Mouse (Mus musculus): ENCODE results near the gene Myadm. TPM values are rescaled to one million over a fixed set of nuclear protein-coding genes. Genes with fewer than 3 reads are reported as not detected.

The Myadm gene
- polyA plus RNA-seq (2015; fragmentation: Nextera tagmentation; extraction: Ambion mirVana) = 220 and 238 TPM in 2 replicates

DNA sequence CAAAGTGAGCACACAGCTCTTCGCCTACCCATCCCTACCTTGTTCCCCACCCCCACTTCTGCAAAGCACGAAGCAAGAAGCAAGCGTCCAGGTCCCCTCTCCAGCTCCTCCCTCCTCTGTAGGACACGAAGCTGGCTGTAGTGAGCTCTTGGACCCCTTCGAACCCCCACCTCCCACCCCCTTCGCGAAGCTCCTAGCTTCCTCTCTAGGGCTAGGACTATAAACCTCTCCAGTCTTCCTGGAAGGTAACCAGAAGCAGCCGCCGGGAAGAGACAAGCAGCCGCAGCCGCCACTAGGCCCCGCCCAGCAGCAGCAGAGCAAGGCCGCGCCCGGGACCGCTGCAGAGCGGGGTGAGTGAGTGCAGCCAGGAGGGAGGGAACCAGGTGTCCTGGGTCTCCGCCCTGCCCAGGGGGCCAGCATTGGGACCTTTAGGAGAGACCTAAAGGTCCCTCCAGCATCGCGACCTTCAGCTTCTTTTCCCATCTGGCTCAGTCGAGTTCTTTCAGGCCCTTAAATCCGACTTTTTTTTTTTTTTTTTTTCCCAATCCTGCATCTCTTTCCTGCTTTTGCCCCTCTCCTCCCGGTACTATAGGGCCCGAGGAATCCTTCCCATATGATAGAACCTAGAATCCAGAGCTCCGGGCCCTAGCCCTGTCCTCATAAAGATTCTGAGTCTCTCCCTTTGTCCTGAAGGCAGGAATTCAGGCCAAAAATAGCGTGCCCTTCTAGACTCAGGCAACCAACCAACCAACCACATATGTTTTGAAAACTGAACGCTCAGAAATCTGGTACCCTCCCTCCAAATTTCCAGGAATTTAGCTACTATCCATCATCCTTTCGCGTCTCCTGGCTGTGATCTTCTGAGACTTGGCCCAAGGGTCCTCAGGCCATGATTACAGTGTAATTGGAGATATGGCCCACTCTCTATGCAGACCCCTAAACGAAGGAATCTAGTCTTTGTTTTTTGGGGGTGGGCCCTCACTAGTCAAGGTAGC lies at the start of gene Myadm, which contains the start of gene Prkcg:
Myadm (plus strand) TSS at position 105 of the 995 bp plus-strand sequence.
Prkcg (plus strand) TSS at position 204 of the 995 bp plus-strand sequence.
- ATAC-seq (replicated peaks; ENCODE audit: extremely low read depth, insufficient read depth, low FRiP score) = 0 out of 2 replicates have a peak, but pooled peaks have one; percentile 8
- Histone ChIP-seq H3K4me2 (ENCODE audit: low read depth, low read length) (peak within 1 kb of the TSS; percentile 88), H3K27me3 (ENCODE audit: control insufficient read depth, insufficient read depth, low read length) (no peaks in the 10 kb centered on the region), H3K36me3 (ENCODE audit: control insufficient read depth, insufficient read depth) (0 out of 2 replicates have a peak, but pooled peaks cover 6% of the 10 kb centered on the region), H3K9me3 (replicated peaks; ENCODE audit: control insufficient read depth, low read length) (no peaks in the 10 kb centered on the region), H3K4me1 (ENCODE audit: control insufficient read depth, insufficient read depth, low read length) (peaks cover 21% of the 10 kb centered on the region), H3K4me3 (ENCODE audit: low read length) (peak within 1 kb of the TSS; percentile 71), H3K9ac (ENCODE audit: low read length) (peak within 1 kb of the TSS; percentile 70), H3K27ac (ENCODE audit: low read length) (peak within 1 kb of the TSS; percentile 97)
- 1% methylated on average over 30 of the region's 30 CpGs for WGBS

DNA sequence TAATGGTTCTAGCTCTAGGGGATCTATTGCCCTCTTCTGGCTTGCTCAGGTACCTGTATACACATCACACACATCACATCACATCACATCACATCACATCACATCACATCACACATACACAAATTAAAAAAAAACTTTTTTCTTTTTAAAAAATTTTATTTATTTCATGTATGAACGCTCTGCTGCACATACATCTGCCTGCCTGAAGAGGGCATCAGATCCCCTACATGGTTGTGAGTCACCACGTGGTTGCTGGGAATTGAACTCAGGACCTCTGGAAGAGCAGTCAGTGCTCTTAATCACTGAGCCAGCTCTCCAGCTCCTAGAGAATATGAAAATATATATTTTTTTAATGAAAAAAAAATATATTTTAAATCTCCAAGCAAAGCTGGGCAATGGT lies 49.7 kb upstream of the Myadm start:
- Histone ChIP-seq H3K4me1 (ENCODE audit: control insufficient read depth, insufficient read depth, low read length) (no peaks in the 10 kb centered on the region), H3K4me2 (ENCODE audit: low read depth, low read length) (no peak overlapping the region)
- 75% methylated on average over 2 of the region's 2 CpGs for WGBS

DNA sequence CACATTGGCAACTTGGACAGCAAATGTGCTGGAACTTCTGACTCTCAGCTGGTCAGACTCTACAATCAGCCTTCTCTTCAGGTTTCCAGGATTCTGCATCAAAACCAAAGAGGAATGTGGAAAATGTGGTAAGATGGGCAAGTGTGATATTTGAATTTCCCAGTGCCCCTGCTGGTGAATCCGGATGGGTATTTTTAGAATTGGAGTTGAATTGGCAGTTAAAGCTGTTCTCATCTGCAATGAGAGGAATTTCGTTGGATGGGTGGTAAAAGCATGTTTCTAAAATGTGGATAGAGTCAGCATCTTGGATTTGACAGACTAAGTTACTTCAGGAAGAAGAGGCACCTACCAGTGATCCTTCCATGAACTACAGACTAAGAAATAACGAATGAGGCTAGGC lies 28.2 kb upstream of the Myadm start:
- no peak overlapping the region for H3K4me2 ChIP-seq (ENCODE audit: low read depth, low read length)
- H3K27me3 ChIP-seq (ENCODE audit: control insufficient read depth, insufficient read depth, low read length) = no peaks in the 10 kb centered on the region
- H3K27ac ChIP-seq (ENCODE audit: low read length) = no peak overlapping the region
- no peak overlapping the region for H3K4me3 ChIP-seq (ENCODE audit: low read length)
- no peak overlapping the region for H3K9ac ChIP-seq (ENCODE audit: low read length)
- no peaks in the 10 kb centered on the region for H3K9me3 ChIP-seq (replicated peaks; ENCODE audit: control insufficient read depth, low read length)
- WGBS = 62% methylated on average over 3 of the region's 3 CpGs
- H3K4me1 ChIP-seq (ENCODE audit: control insufficient read depth, insufficient read depth, low read length) = peaks cover 3% of the 10 kb centered on the region; the same call in 1 of the 2 replicates
- ATAC-seq (replicated peaks; ENCODE audit: extremely low read depth, insufficient read depth, low FRiP score) = no peak
- no peaks in the 10 kb centered on the region for H3K36me3 ChIP-seq (ENCODE audit: control insufficient read depth, insufficient read depth)

More for the DNA sequence above, 49.7 kb upstream of the Myadm start:
- Histone ChIP-seq H3K9ac (ENCODE audit: low read length) (no peak overlapping the region), H3K4me3 (ENCODE audit: low read length) (no peak overlapping the region), H3K36me3 (ENCODE audit: control insufficient read depth, insufficient read depth) (no peaks in the 10 kb centered on the region), H3K27me3 (ENCODE audit: control insufficient read depth, insufficient read depth, low read length) (no peaks in the 10 kb centered on the region), H3K9me3 (replicated peaks; ENCODE audit: control insufficient read depth, low read length) (no peaks in the 10 kb centered on the region), H3K27ac (ENCODE audit: low read length) (no peak overlapping the region)
- ATAC-seq (replicated peaks; ENCODE audit: extremely low read depth, insufficient read depth, low FRiP score) = no peak

DNA sequence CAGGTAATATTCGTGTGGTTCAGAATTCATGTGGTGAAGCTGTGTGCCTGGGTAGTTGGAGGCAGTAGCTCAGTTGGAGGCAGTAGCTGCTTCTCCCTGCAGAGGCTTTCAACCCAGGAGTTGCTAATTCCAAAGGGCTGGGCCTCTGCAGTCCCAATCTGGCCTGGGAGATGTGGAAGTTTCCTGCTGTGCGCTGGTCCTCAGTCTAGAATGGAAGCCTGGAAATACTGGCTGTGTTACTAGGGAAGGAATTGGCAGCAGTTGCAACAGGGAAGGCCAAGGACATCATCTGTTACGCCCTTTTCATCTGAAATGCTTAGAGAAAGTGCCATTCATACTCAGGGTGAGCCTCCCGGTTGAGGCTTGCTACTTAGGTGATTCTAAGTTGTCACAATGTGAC lies 27.4 kb upstream of the Myadm start:
- no peak for ATAC-seq (replicated peaks; ENCODE audit: extremely low read depth, insufficient read depth, low FRiP score)
- Histone ChIP-seq H3K9me3 (replicated peaks; ENCODE audit: control insufficient read depth, low read length) (no peaks in the 10 kb centered on the region), H3K36me3 (ENCODE audit: control insufficient read depth, insufficient read depth) (no peaks in the 10 kb centered on the region), H3K4me1 (ENCODE audit: control insufficient read depth, insufficient read depth, low read length) (peaks cover 3% of the 10 kb centered on the region; the same call in 1 of the 2 replicates), H3K27ac (ENCODE audit: low read length) (no peak overlapping the region), H3K27me3 (ENCODE audit: control insufficient read depth, insufficient read depth, low read length) (no peaks in the 10 kb centered on the region), H3K4me2 (ENCODE audit: low read depth, low read length) (no peak overlapping the region), H3K9ac (ENCODE audit: low read length) (no peak overlapping the region), H3K4me3 (ENCODE audit: low read length) (no peak overlapping the region)
- WGBS = 59% methylated on average over 4 of the region's 4 CpGs

DNA sequence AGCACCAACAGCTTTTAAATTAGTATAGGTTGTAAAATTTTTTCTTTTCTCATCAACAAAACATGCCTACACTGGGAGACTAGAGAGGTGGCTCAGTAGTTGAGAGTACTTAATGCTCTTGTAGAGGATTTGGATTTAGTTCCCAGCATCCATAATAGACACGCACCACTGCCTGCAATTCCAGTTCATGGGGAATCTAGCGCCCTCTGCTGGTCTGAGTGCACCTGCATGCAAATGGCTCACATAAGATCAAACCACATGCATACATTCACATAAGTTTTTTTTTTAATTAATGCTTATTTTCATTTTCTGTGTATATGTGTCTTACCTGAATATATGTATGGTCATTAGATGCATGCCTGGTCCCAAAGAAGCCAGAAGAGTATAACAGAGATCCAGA lies 26.1 kb upstream of the Myadm start:
- no peak overlapping the region for H3K4me2 ChIP-seq (ENCODE audit: low read depth, low read length)
- no peak overlapping the region for H3K9ac ChIP-seq (ENCODE audit: low read length)
- H3K4me1 ChIP-seq (ENCODE audit: control insufficient read depth, insufficient read depth, low read length) = peaks cover 3% of the 10 kb centered on the region; the same call in 1 of the 2 replicates
- WGBS = 34% methylated on average over 2 of the region's 2 CpGs
- H3K27me3 ChIP-seq (ENCODE audit: control insufficient read depth, insufficient read depth, low read length) = no peaks in the 10 kb centered on the region
- ATAC-seq (replicated peaks; ENCODE audit: extremely low read depth, insufficient read depth, low FRiP score) = no peak
- no peak overlapping the region for H3K27ac ChIP-seq (ENCODE audit: low read length)
- H3K9me3 ChIP-seq (replicated peaks; ENCODE audit: control insufficient read depth, low read length) = no peaks in the 10 kb centered on the region
- no peak overlapping the region for H3K4me3 ChIP-seq (ENCODE audit: low read length)
- no peaks in the 10 kb centered on the region for H3K36me3 ChIP-seq (ENCODE audit: control insufficient read depth, insufficient read depth)

DNA sequence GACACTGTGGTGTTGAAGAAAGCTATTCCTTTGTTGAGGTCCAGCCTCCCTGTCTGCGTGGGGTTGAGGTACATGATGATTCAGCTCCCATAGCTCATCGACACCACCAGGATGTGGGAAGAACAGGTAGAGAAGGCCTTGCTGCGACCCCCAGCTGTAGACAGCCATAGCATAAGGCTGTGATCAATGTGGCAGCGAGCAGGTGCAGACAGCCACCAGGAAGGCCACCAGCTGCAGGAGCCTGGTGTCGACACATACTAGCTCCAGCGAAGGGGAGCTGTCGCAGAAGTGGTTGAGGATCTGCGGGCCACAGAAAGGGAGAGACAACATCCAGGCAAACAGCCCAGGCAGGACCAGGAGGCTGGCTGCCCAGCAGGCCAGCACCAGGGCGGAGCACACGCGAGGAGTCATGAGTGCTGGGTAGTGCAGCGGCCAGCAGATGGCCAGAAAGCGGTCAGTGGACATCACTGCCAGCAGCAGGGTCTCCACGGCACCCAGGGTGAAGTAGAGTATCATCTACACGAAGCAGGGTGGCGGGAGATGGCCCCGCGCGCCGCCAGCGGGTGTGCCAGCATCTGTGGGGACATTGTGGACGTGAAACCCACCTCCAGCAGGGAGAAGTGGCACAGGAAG lies 24.4 kb upstream of the Myadm start:
- Histone ChIP-seq H3K4me3 (ENCODE audit: low read length) (peak overlapping the region; percentile 32), H3K27me3 (ENCODE audit: control insufficient read depth, insufficient read depth, low read length) (no peaks in the 10 kb centered on the region), H3K27ac (ENCODE audit: low read length) (no peak overlapping the region), H3K4me1 (ENCODE audit: control insufficient read depth, insufficient read depth, low read length) (peaks cover 3% of the 10 kb centered on the region; the same call in 1 of the 2 replicates), H3K36me3 (ENCODE audit: control insufficient read depth, insufficient read depth) (no peaks in the 10 kb centered on the region), H3K4me2 (ENCODE audit: low read depth, low read length) (peak overlapping the region; percentile 63), H3K9ac (ENCODE audit: low read length) (peak overlapping the region; percentile 20; the same call in 1 of the 2 replicates), H3K9me3 (replicated peaks; ENCODE audit: control insufficient read depth, low read length) (no peaks in the 10 kb centered on the region)
- no peak; the same call in 1 of the 2 replicates for ATAC-seq (replicated peaks; ENCODE audit: extremely low read depth, insufficient read depth, low FRiP score)
- 29% methylated on average over 22 of the region's 22 CpGs for WGBS

DNA sequence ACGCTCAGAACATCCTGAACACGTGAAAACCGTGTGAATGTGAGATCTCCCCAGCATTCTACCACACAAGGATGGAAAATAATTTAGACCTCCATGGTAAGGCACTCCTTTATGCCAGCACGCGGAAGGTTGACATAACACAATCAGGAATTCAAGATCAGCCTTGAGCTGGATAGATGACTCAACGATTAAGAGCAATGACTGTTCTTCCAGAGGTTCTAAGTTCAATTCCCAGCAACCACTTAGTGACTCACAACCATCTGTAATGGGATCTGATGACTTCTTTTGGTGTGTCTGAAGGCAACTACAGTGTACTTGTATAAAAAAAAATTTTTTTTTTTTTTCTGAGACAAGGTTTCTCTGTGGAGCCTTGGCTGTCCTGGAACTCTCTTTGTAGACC lies 23.6 kb upstream of the Myadm start:
- Histone ChIP-seq H3K4me3 (ENCODE audit: low read length) (no peak overlapping the region), H3K9me3 (replicated peaks; ENCODE audit: control insufficient read depth, low read length) (no peaks in the 10 kb centered on the region), H3K4me2 (ENCODE audit: low read depth, low read length) (peak overlapping the region; percentile 63), H3K27me3 (ENCODE audit: control insufficient read depth, insufficient read depth, low read length) (no peaks in the 10 kb centered on the region), H3K27ac (ENCODE audit: low read length) (no peak overlapping the region), H3K4me1 (ENCODE audit: control insufficient read depth, insufficient read depth, low read length) (peaks cover 3% of the 10 kb centered on the region; the same call in 1 of the 2 replicates), H3K36me3 (ENCODE audit: control insufficient read depth, insufficient read depth) (no peaks in the 10 kb centered on the region), H3K9ac (ENCODE audit: low read length) (no peak overlapping the region)
- ATAC-seq (replicated peaks; ENCODE audit: extremely low read depth, insufficient read depth, low FRiP score) = no peak
- WGBS = 64% methylated on average over 6 of the region's 6 CpGs

DNA sequence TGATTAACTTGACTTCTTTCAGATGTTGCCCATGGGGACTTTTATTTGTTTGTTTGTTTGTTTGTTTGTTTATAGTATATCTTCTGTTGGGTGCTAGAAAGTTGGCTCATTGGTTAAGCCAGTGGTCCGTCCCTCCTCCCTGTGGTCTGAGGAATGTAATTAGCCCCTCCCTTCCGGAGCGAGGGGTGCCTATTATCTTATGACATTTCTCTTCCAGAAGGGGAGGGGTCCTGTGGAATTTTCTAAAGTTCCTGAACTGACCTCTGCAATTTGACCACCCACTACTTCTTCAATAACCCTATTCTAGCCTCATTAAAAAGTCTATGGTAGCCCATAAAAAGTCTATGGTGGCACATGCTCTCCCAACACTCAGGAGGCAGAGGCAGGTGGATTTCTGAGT lies 21.6 kb upstream of the Myadm start:
- no peak overlapping the region for H3K4me2 ChIP-seq (ENCODE audit: low read depth, low read length)
- no peaks in the 10 kb centered on the region for H3K9me3 ChIP-seq (replicated peaks; ENCODE audit: control insufficient read depth, low read length)
- no peak for ATAC-seq (replicated peaks; ENCODE audit: extremely low read depth, insufficient read depth, low FRiP score)
- H3K9ac ChIP-seq (ENCODE audit: low read length) = no peak overlapping the region
- no peaks in the 10 kb centered on the region for H3K27me3 ChIP-seq (ENCODE audit: control insufficient read depth, insufficient read depth, low read length)
- 83% methylated on average over 3 of the region's 3 CpGs for WGBS
- H3K36me3 ChIP-seq (ENCODE audit: control insufficient read depth, insufficient read depth) = no peaks in the 10 kb centered on the region
- no peak overlapping the region for H3K4me3 ChIP-seq (ENCODE audit: low read length)
- H3K4me1 ChIP-seq (ENCODE audit: control insufficient read depth, insufficient read depth, low read length) = peaks cover 3% of the 10 kb centered on the region; the same call in 1 of the 2 replicates
- H3K27ac ChIP-seq (ENCODE audit: low read length) = no peak overlapping the region
